ENCODE assay signal across 9 mouse cellular contexts in genomic region chr5:147418394-147419121, GRCm38 (mm10). TPM values are rescaled to one million over a fixed set of nuclear protein-coding genes. Genes with fewer than 3 reads are reported as not detected.
A peak's percentile ranks its signal among the peaks of the same experiment; 100 is the strongest.
DNase-seq lines count a peak whose midpoint lies in the region; ATAC-seq and TF ChIP-seq lines count a peak whose summit lies in the region.
"Had no signal": no experiment of that assay in that cellular context is flagged by ENCODE, and none has a peak within 500 bp of the region (broad histone marks: within the 10 kb centered on the region; RNA-seq: fewer than 3 reads in every experiment).

No protein-coding gene starts in this region.

- H3K4me1 ChIP-seq in hindbrain, embryonic 11.5 days (replicated peaks; ENCODE audit: control insufficient read depth, insufficient read depth, low read length), result no peaks in the 10 kb centered on the region
- no peaks in the 10 kb centered on the region for H3K4me1 ChIP-seq in hindbrain, embryonic 12.5 days
- no peaks in the 10 kb centered on the region for H3K4me1 ChIP-seq in kidney, embryonic 14.5 days (ENCODE audit: control insufficient read depth, insufficient read depth, low read length)
- H3K4me1 ChIP-seq: lung, embryonic 15.5 days had no signal

- WGBS in hindbrain, embryonic 11.5 days, result 57% methylated on average over 10 of the region's 10 CpGs
- WGBS in hindbrain, embryonic 12.5 days, result 52% methylated on average over 10 of the region's 10 CpGs
- WGBS in kidney, embryonic 14.5 days, result 25% methylated on average over 10 of the region's 10 CpGs

- no peaks in the 10 kb centered on the region for H3K9me3 ChIP-seq in hindbrain, embryonic 11.5 days (ENCODE audit: control insufficient read depth, low read length)
- no peaks in the 10 kb centered on the region for H3K9me3 ChIP-seq in hindbrain, embryonic 12.5 days (replicated peaks)
- no peaks in the 10 kb centered on the region for H3K9me3 ChIP-seq in kidney, embryonic 14.5 days (ENCODE audit: control insufficient read depth, low read length)
- H3K9me3 ChIP-seq: lung, embryonic 15.5 days had no signal

- no peak overlapping the region for H3K9ac ChIP-seq in hindbrain, embryonic 11.5 days (ENCODE audit: low read depth, low read length)
- H3K9ac ChIP-seq in hindbrain, embryonic 12.5 days, result no peak overlapping the region
- no peak overlapping the region for H3K9ac ChIP-seq in kidney, embryonic 14.5 days (ENCODE audit: low read depth, low read length)
- H3K9ac ChIP-seq: lung, embryonic 15.5 days had no signal

- H3K27ac ChIP-seq in hindbrain, embryonic 11.5 days (ENCODE audit: low read depth, low read length), result no peak overlapping the region
- H3K27ac ChIP-seq in hindbrain, embryonic 12.5 days, result no peak overlapping the region
- 0 out of 2 replicates have a peak overlapping the region, but pooled peaks have one; percentile 16 for H3K27ac ChIP-seq in gastrocnemius, adult 2 months
- H3K27ac ChIP-seq in kidney, embryonic 14.5 days (ENCODE audit: low read depth, low read length), result no peak overlapping the region
- H3K27ac ChIP-seq: lung, embryonic 15.5 days had no signal

- H3K4me3 ChIP-seq in hindbrain, embryonic 11.5 days (ENCODE audit: low read depth, low read length), result no peak overlapping the region
- no peak overlapping the region for H3K4me3 ChIP-seq in hindbrain, embryonic 12.5 days
- H3K4me3 ChIP-seq in gastrocnemius, adult 2 months, result peak overlapping the region; percentile 45
- H3K4me3 ChIP-seq in kidney, embryonic 14.5 days (ENCODE audit: low read length), result no peak overlapping the region
- H3K4me3 ChIP-seq: lung, embryonic 15.5 days had no signal

- H3K27me3 ChIP-seq in hindbrain, embryonic 11.5 days (ENCODE audit: control insufficient read depth, insufficient read depth, low read length), result no peaks in the 10 kb centered on the region
- H3K27me3 ChIP-seq in hindbrain, embryonic 12.5 days, result no peaks in the 10 kb centered on the region
- no peaks in the 10 kb centered on the region for H3K27me3 ChIP-seq in kidney, embryonic 14.5 days (ENCODE audit: control insufficient read depth, insufficient read depth, low read length)
- H3K27me3 ChIP-seq: lung, embryonic 15.5 days had no signal

- peak; percentile 39 for DNase-seq in hindbrain, embryonic 11.5 days (ENCODE audit: low spot score)
- DNase-seq in MN1 (ENCODE audit: low spot score), result peak; percentile 52
- peak; percentile 72 for DNase-seq in gastrocnemius, adult 2 months
- DNase-seq in lung, postnatal 36 days, result peak; percentile 57
- DNase-seq in thymus, postnatal 10 days (ENCODE audit: low spot score in 2 of 2), result peak; percentile 69 to 82
- no peak for DNase-seq in left cerebral cortex, postnatal 14 days (ENCODE audit: low spot score in 2 of 2)

- intact Hi-C loops in gastrocnemius, adult 2 months (cut with DNase I), result loop anchor here (5.0 kb wide), 1 partner anchor 429 kb away; no protein-coding TSS in a partner anchor
- intact Hi-C loops in left cerebral cortex, postnatal 14 days (cut with DNase I), result no loop called here

- no peaks in the 10 kb centered on the region for H3K36me3 ChIP-seq in hindbrain, embryonic 11.5 days (ENCODE audit: control insufficient read depth, insufficient read depth, low read length)
- H3K36me3 ChIP-seq in hindbrain, embryonic 12.5 days, result no peaks in the 10 kb centered on the region
- no peaks in the 10 kb centered on the region for H3K36me3 ChIP-seq in kidney, embryonic 14.5 days (ENCODE audit: control insufficient read depth, insufficient read depth, low read length)
- H3K36me3 ChIP-seq: lung, embryonic 15.5 days had no signal

- no peak overlapping the region for H3K4me2 ChIP-seq in hindbrain, embryonic 11.5 days (replicated peaks; ENCODE audit: low read depth, low read length)
- H3K4me2 ChIP-seq in hindbrain, embryonic 12.5 days (replicated peaks), result no peak overlapping the region
- H3K4me2 ChIP-seq in kidney, embryonic 14.5 days (replicated peaks; ENCODE audit: low read depth, low read length), result no peak overlapping the region
- H3K4me2 ChIP-seq: lung, embryonic 15.5 days had no signal

- TF ChIP-seq CTCF in gastrocnemius, adult 2 months (IDR thresholded peaks at IDR 0.05), result peak; percentile 54

- no peak for ATAC-seq in hindbrain, embryonic 11.5 days (ENCODE audit: low FRiP score)
- ATAC-seq in hindbrain, embryonic 12.5 days (ENCODE audit: low FRiP score), result no peak
- ATAC-seq in kidney, embryonic 14.5 days (ENCODE audit: low FRiP score, low TSS enrichment), result peak; percentile 39; the same call in 1 of the 2 replicates

RNA-seq across cellular contexts. Expression of gene Pan3, which starts 11.4 kb away (rescaled TPM):
- polyA plus RNA-seq in hindbrain, embryonic 11.5 days (2014; fragmentation: Nextera tagmentation; extraction: Ambion mirVana), result 43.6 and 63.8 TPM in 2 replicates
- polyA plus RNA-seq in hindbrain, embryonic 12.5 days (2016; fragmentation: Nextera tagmentation; extraction: Ambion mirVana), result 56.4 and 60.9 TPM in 2 replicates
- total RNA-seq in gastrocnemius, adult 2 months (2021), result 10 to 100 TPM; 17.4 to 29.3 TPM
- polyA plus RNA-seq in kidney, embryonic 14.5 days (2014; fragmentation: Nextera tagmentation; extraction: Ambion mirVana), result 88.9 and 102 TPM in 2 replicates
- total RNA-seq in left cerebral cortex, postnatal 14 days (2021), result 10 to 100 TPM; 74.0 to 85.7 TPM

RNA-seq across cellular contexts. Expression of gene Flt3, which starts 18.3 kb away (rescaled TPM):
- 0.14 and 0.15 TPM in 2 replicates for polyA plus RNA-seq in hindbrain, embryonic 11.5 days (2014; fragmentation: Nextera tagmentation; extraction: Ambion mirVana)
- polyA plus RNA-seq in hindbrain, embryonic 12.5 days (2016; fragmentation: Nextera tagmentation; extraction: Ambion mirVana), result 0.13 and 0.14 TPM in 2 replicates
- not detected for total RNA-seq in gastrocnemius, adult 2 months (2021)
- not detected in 2 replicates for polyA plus RNA-seq in kidney, embryonic 14.5 days (2014; fragmentation: Nextera tagmentation; extraction: Ambion mirVana)
- total RNA-seq in left cerebral cortex, postnatal 14 days (2021), result 1 to 10 TPM; 3.7 to 4.4 TPM

Comparison
In these comparisons a context has a peak if more than half of its experiments do, and no peak if none do; other contexts are left out.
1. DNase-seq: peak in hindbrain, embryonic 11.5 days (single experiment), MN1 (single experiment), gastrocnemius, adult 2 months (single experiment), lung, postnatal 36 days (single experiment) and thymus, postnatal 10 days (2 of 2); none in left cerebral cortex, postnatal 14 days (0 of 2).